Mouse (Mus musculus) 3134 (cell line): ENCODE measurements around the gene Tectb.
"Not testable (repeated sequence)": the region's sequence is repeated elsewhere in the genome, so short reads cannot be mapped to it uniquely, and the experiment has no call there.

ENCODE experiments used
- DNase-seq: peaks from one replicate; pipeline ENCODE4 v3.0.0-alpha.2; 2011; ENCODE audit warnings: low spot score; ENCODE audit not compliant: insufficient read length; ENCODE audit errors: extremely low read depth

Tectb gene

DNA sequence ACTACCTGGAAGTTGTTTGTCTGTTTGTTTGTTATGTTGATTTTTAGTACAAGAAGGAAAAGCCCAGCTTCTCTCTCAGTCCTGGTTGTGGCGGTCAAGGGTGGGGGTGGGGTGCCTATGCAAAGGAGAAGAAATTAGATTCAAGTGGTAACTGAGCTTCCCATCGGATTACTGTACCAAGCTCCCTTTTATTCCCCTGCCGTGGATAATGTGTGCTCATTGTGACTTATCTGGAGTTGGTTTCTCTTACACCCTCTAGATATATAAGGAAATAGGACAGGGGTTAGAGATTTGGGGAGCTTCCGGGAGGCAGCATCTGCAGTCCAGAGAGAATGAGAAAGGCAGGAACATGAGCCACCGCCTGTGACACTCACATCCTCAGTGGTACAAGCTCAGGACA, at the start of gene Tectb:
Gene Tectb (plus strand): TSS at position 301 of the 400 bp plus-strand sequence.
- no peak for DNase-seq

DNA sequence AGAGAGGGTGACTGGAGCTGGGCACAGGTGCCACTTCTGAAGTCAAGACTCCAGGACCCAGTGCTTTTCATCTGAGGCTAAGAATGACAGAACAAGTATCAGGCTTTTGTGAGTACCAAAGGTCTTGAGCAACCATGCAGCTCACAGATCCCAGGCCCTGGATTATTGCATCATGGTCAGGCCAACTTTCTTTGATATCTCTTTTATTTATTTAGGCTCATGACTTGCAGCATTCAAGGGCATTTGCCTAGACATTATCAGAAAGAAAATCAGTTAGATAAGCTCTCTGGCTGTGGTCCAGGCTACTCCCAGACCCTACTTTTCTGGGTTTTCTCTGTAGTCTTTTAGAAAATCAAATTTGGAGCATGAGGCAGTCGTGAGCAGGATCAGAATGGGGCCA, 48.8 kb upstream of the Tectb start:
- no peak for DNase-seq

DNA sequence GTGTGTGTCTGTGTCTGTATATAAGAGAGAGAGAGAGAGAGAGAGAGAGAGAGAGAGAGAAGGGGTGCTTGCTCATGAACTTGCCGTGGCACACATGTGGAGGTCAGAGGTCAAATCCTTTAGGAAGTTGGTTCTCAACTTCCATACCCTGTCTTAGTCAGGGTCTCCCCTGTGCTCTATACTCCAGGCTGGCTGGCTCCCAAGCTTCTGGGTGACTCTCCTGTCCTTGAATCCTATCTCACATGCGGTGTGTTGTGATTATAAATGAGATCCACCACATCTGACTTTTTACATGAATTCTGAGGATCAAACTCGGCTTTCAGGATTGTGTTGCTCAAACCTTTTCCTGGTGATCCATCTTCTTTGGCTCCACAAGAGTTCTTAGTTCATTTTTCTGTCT, 48.1 kb upstream of the Tectb start:
- DNase-seq = no peak

DNA sequence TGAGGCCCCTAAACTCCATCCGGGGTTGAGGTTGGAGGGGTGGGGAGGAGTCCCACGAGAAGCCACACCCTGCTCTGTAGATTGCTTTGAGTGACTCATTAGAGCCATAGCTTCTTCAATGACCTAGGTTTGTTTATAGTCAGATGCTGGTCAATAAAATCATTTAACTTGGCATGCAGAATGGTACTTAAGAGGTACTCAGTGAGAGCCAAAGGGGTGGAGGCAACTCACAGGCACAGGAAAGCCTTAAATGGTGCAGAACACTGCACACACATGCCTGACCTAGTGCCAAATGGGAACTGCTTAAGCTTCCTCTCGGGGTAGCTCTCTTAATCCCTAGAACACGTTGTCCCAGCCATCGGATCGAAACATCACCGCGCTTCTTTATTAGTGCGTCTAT, 46.0 kb upstream of the Tectb start:
- DNase-seq = no peak

DNA sequence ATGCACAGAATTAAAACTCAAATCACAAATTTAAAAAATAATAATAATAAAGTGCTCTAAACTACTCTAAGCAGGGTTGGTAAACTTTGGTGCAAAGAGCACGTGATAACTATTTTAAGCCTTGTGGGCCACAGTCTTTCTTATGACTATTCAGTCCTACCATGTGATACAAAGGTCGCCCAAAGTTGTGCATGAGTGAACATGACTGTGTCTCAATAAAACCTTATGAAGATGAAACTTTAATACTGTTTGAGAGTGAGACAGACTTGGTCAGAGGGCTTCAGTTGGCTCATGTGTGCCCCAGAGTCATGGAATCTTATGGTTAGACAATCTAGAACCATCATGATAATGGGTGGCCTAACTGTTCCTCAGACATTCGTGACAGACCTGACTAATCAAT, 44.6 kb upstream of the Tectb start:
- no peak for DNase-seq

DNA sequence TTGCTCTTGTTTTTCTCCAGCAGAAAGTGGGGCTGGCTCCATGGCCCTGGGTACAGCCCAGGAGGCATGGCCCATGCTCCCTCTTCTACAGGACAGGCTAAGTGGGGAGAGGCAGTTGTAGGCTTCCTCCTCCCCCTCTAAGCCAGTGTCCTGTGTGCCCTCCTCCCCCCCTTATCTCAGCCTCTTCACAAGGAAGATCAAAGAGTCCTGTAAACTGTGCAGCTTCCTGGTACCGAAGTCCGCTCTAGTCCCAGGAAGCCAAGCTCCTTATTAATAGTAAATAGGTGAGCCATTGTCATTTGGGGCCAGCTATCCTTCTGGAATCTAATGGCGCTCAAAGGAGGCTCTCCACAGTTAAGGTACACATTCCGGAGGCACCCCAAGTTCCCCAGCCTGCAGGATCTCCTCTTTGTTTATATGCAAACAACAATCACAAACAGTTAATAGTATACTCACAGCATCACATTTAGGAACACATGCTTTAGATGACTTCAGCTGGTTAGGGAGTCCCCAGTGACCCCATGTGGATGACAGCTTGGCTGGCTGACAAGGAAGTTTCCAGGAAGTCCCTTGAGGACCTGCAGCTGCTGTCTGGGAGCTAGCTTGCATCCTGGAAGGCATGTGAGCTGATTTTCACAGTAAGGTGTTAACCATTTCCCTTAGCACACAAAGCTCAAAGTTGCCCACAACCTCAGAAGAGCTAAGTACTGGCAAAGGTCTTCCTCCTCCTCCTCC, 43.7 kb upstream of the Tectb start:
- DNase-seq = no peak

DNA sequence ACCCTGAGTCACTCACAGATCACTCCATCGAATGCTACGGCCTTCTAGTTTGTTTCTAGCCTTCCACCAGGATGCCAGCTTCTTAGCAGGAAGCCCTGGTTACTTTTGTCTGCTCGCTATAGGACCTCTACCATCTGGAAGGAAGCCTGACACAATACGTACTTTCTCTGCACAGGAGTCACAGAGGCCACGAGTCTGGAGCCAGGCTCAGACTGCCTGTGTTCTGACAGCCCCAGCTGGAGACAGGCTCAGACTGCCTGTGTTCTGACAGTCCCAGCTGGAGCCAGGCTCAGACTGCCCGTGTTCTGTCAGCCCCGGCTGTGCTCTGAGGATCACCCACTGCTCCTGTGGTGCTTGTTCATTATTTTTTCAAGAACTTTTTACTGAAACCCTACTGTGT, 42.6 kb upstream of the Tectb start:
- no peak for DNase-seq

DNA sequence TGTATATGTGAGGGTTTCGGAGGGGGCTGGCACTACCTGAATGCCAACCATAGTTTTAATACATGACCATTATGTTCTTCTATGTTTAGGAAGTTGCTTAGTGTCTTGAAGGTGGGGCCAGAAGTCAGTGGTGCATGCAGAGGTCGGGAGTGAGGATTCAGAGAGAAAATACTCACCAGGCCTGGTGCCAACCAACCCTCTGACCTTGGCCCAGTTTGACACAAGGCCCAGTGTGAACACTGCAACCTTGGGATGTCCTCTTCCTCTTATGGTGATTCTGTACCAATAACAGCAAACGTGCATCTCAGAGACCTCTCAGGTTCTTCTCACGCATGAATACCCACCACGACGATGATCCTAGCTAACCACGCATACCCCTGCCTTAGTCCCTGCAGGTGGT, 42.0 kb upstream of the Tectb start:
- no peak for DNase-seq

DNA sequence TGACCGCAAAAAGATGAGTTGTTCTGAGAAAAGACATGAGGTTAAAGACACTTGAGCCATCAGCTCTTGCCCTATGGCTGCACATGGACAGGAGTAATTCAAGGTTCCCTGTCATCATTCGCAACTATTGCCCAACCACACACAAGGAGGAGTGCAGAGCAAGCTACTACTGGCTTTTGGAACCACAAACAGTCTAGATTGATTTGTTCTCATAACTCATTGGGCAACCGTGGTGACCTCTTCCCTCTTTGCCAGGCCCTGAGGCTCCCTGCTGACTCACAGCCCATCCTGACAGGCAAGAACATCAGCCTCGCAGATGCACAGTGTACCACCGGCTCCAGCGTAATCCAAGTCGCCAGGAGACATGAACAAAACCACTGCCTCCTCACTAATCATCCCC, 41.2 kb upstream of the Tectb start:
- DNase-seq = peak; percentile 32

DNA sequence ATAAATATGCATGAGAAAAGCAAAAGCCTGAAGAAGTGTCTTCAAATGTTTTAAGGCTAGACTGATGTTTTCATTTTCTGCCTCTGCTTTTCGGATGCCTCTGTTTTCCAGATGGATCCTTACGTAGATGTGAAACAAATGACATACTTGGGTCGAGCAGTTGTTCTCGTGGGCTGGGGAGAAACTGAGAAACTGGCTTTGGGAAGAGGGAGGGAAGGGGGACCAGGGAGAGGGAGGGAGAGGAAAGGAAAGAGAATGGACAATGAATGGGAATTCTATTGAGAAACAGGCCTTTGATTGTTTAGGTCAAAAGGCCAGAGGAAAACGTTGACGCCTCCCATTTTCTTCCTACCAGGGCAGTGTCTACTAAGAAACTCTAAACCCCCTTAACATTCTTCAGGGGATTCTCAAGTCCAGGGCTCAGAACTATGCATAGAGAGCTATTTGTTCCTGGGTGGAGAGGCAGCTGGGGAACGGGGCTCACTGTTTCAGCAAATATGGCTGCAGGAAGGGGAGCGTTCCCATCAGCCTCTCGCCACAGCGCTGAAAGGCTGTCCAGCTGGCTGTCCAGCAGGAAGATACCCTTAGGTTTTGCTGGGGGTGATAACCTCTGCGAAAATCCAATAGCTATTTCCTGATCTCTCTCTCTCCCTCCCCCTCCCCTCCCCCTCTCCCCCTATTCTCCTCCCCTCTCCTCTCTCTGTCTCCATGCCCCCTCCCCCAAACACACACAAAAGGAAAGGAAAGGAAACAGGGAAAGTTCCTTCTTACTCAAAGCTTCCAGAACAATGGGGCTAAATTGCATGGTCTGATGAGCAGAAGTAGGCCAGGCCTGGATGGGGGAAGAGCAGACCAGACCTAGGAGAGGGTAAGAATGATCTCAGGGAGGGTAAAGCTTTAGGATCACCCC, 36.9 kb upstream of the Tectb start:
- no peak for DNase-seq

DNA sequence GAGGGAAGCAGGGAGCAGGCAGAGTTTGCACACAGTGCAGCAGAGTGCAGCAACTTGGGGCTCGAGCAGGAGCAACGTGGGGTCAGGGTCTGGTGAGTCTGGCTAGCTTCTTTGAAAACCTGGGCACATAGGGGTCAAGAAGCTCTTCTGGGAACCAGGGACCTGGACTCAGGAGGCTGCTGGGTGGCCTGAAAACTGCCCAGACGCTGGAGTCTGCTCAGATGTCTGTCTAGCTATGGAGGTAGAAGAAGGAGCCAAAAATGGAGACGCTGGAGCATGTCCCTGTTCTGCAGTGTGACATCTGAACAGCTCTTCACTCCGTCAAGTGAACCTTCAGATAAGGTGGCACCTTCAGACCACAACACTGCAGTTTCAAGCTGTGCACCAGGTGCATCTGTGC, 35.8 kb upstream of the Tectb start:
- DNase-seq = no peak

DNA sequence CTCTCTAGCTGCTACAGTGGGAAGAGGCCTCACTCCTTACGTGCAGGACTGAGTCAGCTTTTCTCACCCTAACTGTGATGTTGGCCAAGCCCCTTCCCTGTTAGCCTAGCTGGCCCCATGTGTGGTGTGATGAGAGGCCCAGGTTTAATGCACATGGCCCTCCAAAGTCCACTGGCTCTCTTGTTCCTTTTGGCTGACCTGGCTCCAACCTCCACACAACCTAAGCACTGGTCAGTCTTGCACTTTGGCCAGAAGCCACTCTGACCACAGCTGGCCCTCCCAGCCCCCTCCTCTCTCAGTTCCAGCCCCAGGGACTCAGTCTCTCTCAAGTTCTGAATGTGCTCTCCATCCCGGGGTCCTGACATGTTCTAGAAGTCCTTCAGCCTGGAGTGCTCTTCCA, 35.4 kb upstream of the Tectb start:
- DNase-seq = no peak

DNA sequence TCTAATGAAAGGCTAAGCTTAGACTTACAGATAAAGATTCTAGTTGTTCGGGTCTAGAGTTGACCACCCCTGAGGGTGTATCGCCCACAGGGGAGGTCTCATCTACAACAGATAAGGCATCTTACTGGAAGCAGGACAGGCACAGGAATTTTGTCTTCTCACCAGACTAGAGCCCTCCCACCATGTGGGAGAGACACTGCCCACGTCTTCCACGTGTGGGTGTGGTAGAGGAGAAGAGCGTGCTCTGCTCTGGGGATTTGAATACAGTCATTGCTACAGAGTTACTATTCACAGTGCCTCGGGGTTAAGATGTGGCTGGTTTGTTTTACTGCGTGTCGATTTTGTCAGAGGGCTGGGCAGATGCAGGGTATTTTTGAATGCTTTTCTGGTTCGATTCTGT, 33.0 kb upstream of the Tectb start:
- no peak for DNase-seq

DNA sequence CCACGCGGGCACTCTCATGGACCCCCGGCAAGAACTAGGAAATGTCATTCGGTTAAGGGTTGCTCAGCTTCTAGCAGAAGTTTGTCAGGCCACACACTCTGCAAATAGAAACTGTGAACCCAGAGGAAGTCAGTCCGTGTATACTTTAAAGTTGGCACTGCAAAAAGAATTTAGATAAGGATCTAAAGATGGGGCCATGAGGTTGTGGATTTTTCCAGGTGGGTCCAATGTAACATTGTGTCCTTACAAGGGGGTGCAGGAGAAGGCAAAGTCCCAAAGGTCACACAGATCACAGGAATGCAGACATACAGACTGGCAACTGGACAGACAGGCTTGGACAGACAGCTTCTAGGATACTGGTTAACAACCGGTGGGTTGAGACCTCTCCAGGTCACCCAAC, 32.4 kb upstream of the Tectb start:
- DNase-seq = no peak

DNA sequence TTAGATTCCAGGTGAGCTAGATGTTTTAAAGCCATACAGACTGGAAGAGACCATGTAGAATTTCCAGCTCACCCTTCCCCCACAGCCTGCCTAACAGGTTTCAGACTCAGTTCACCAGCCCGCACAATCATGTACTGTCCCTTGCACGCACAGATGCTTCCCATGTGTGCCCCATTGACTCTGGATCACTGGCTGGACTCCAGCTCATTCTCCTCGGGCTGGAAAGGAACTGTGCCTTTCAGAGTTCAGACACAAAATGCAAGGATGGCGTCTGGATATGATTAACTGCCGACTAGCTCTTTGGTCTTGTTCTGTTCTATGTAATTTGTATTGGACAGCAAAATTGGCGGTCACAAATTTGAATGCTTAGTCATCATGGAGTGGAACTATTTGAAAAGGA, 30.9 kb upstream of the Tectb start:
- no peak for DNase-seq

DNA sequence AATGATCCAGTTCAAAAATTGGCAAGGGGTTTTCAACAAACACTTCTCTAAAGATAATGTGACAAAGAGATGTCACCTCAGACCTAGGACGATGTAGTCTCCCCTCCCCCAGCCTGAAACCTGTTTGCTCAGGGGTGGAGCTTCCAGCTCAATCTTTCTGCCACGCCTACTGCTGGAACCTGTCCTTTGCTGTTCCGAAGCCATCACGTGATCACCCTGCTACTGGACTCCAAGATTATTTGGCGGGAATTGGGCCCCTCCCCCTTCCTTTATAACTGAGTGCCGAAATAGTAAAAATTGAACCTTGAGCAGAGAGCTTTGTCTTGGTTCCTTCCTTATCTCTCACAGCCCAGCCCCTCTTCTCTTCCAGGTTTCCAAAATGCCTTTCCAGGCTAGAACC, 28.3 kb upstream of the Tectb start:
- DNase-seq = not testable (repeated sequence)

DNA sequence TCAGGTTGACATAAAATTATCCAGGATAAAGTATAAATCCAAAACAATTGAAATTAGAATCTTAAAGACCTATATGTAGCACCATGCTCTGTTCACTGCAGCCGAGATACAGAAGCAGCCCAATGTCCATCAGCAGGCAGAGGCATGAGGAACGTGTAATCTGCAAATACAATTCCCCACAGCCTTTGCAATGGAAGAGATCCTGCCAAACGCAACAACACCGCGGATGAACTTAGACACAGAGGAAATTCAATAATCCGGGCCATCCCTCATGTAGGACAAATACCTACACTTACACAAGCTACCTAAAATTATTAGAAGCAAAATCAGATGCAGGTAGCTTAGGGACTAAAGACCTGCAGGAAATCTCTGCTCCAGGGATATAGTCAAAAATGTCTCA, 27.6 kb upstream of the Tectb start:
- no peak for DNase-seq

DNA sequence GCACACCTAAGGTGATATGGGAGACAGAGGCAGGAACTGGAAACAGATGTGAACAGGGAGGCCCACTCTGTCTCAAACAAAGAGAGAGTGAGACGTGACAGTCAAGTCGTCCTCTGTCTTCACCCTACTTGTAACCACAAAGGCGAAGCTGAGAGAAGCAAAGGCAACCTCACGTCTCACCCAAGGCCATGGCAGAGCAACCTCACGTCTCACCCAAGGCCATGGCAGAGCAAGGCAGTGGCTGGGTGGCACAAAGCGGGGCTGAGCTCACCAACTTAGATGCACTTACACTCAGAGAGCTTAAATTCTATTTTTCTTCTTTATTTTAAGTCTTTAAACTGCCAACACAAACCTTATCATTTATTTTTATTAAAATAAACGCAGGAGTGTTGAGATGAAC, 23.5 kb upstream of the Tectb start:
- DNase-seq = no peak

DNA sequence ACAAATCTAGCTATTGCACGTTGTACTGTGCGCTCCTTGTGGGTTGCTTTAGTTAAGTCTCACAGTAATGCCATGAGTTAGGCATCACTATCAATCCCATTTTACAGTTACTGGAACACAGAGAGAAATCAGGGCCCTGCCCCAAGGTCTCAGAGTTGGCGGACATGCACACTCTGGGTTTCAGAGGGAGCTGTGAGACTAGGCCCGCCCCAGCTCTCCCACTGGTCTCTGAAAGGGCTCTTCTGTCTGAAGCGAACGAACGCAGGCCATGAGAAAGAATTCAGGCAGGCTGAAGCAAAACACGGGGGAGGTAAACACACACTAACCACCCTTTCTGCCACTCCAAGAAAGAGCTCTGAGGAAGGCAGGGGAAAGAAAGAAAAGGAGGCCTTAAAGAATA, 21.9 kb upstream of the Tectb start:
- no peak for DNase-seq

DNA sequence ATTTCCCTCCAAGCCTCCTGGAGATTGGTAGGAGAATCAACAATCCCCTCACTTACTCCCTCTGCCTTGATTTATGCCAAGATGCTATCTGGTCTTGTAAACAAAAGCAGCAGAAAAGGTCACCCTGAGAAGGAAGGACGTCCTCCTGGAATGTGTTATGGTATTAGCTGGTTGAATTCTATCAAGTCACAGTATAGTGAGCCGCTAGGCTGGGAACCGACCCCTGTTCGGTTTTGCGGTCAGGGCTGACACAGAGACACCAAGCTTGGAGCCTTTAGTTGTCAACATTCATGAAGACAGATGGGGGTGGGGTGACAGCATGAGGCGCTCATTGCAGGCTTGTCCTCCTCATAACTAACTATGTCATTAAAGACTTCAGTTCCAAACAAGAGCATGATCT, 20.7 kb upstream of the Tectb start:
- no peak for DNase-seq

DNA sequence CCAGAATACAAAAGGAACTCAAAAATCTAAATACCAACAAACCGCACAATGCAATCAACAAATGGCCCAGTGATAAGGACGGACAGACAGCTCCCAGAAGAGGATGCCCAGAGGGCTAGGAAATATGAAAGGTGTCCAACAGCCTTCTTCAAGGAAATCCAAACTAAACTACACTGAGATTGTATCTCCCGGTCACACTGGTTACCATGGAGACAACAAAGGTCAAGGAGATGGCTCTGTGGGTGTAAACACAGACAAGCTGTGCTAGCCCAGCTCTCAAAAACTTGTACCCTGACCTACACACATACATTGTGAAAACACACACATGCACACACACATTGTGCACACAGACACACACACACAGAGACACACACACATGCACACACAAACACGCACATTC, 18.3 kb upstream of the Tectb start:
- DNase-seq = no peak

DNA sequence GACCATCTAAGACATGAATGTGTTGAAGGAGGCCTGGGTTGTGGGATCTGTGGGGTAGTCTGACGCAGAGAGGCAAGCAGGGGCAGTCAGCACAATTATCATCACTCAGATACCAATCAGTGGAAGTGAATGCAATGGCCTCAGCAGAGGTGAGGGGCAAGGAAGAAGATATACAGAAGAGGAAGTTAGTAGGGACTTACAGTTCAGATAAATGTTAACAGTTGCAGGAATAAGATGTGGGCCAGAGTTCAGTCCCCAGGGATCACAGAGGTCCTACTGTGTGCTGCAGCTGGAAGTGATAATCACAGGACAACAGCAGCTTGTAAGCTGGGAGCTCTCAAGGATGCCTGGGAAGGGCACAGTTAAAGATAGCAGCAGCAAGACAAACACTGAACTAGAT, 16.4 kb upstream of the Tectb start:
- no peak for DNase-seq
